Mouse (Mus musculus) limb, embryonic 11.5 days (tissue): ENCODE measurements around the gene Tcta. TPM values are rescaled to one million over a fixed set of nuclear protein-coding genes. Genes with fewer than 3 reads are reported as not detected.
A peak's percentile ranks its signal among the peaks of the same experiment; 100 is the strongest.

Experiments used
- ATAC-seq: fragments of 200-750 bp; cut with Nextera tagmentation; 2 replicates; pipeline ENCODE4 v1.8.0; 2017; ENCODE audit warnings: low read depth; ENCODE audit not compliant: insufficient number of reproducible peaks, low FRiP score, low TSS enrichment
- DNase-seq: peaks from one replicate; pipeline ENCODE4 v3.0.0-alpha.2; 2015; ENCODE audit warnings: low spot score
- H3K27ac ChIP-seq: fragments of 300-500 bp; sonication (generic); replicated peaks from 2 replicates; pipeline ENCODE4 v1.5.1; 2014; ENCODE audit warnings: low read depth, mild to moderate bottlenecking, low read length
- H3K27me3 ChIP-seq: fragments of 300-500 bp; sonication (generic); 2 replicates; pipeline ENCODE4 v1.6.1; 2014; ENCODE audit warnings: mild to moderate bottlenecking, low read length, mixed read lengths; ENCODE audit not compliant: control insufficient read depth, insufficient read depth
- H3K36me3 ChIP-seq: fragments of 300-500 bp; sonication (generic); 2 replicates; pipeline ENCODE4 v1.6.1; 2014; ENCODE audit warnings: mild to moderate bottlenecking, low read length, moderate library complexity, mixed read lengths; ENCODE audit not compliant: control insufficient read depth, insufficient read depth
- H3K4me1 ChIP-seq: fragments of 300-500 bp; sonication (generic); 2 replicates; pipeline ENCODE4 v1.6.1; 2014; ENCODE audit warnings: low read length, mixed read lengths; ENCODE audit not compliant: control insufficient read depth, insufficient read depth
- H3K4me2 ChIP-seq: fragments of 300-500 bp; sonication (generic); 2 replicates; pipeline ENCODE4 v1.6.1; 2014; ENCODE audit warnings: low read depth, mild to moderate bottlenecking, moderate library complexity; ENCODE audit not compliant: severe bottlenecking
- H3K4me3 ChIP-seq: fragments of 300-500 bp; sonication (generic); 2 replicates; pipeline ENCODE4 v1.5.1; 2014; ENCODE audit warnings: low read depth, low read length
- H3K9ac ChIP-seq: fragments of 300-500 bp; sonication (generic); 2 replicates; pipeline ENCODE4 v1.6.1; 2014; ENCODE audit warnings: mild to moderate bottlenecking, low read length
- H3K9me3 ChIP-seq: fragments of 300-500 bp; sonication (generic); 2 replicates; pipeline ENCODE4 v1.6.1; 2016; ENCODE audit warnings: low read length; ENCODE audit not compliant: control insufficient read depth
- WGBS: fragments of 180-500 bp; shearing (Covaris S2); extraction: QIAGEN DNeasy Blood & Tissue Kit; methylation state at CpG from one replicate; pipeline ENCODE4 v1.1.7; 2014; 5-methylcytosine and 5-hydroxymethylcytosine counted together
- polyA plus RNA-seq: library from polyadenylated mRNA; unstranded; fragments of >200 nt; fragmentation: Nextera tagmentation; extraction: Ambion mirVana; gene quantifications from 2 replicates; pipeline ENCODE4 v1.2.1, GENCODE M21; 2014

Tcta gene
- polyA plus RNA-seq, 1 experiment from 2014 or later, result 15.8 TPM

DNA sequence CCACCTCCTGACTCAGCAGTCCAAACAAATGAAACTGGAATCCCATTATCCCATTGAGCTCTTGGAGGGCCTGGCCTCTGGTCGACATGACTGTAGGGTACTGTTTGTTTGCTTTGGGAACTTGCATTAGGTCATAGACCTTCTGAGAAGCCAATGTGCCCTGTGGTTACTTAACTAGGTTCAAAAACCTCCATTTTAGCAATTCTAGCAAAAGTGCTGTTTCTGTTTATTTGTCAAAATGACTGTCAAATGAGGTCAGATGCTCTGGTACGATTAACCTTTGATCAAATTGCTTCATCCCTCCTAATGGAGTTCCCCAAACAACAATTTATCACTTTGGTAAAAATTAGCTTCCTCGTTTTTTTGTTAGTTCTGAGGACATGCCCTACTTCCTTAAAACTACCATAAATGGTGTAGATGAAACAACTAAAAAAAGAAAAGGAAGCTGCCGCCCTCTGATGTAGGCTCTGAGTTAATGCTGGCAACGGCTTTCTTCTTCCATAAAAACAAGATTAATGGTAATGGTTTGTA is 36.4 kb upstream of the Tcta start:
- no peak for DNase-seq
- Histone ChIP-seq H3K27ac (no peak overlapping the region), H3K27me3 (no peaks in the 10 kb centered on the region), H3K9ac (no peak overlapping the region), H3K9me3 (no peaks in the 10 kb centered on the region), H3K4me3 (no peak overlapping the region), H3K36me3 (no peaks in the 10 kb centered on the region), H3K4me1 (no peaks in the 10 kb centered on the region), H3K4me2 (no peak overlapping the region)
- WGBS, result 36% methylated on average over 5 of the region's 5 CpGs
- no peak for ATAC-seq

DNA sequence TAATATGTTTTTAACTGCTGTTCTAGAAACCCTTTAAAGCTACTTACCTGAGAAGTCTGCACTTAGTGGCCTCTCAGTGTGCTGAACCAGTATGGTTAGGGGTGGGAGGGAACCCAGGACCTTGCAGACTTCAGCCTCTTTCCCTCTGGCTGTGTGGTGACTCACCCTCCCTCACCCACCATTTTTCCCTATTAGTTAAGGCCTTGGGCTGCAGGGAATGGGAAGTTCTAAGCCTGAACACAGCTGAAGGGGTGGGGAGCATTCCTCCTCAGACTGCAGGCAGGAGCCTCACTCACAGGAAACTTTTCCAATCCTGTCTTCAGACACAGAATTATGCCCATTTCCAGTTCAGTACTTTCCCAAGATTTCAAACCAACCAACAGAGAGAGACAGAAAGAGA is 35.8 kb upstream of the Tcta start:
- no peak overlapping the region for H3K9ac ChIP-seq
- no peak overlapping the region for H3K27ac ChIP-seq
- no peaks in the 10 kb centered on the region for H3K4me1 ChIP-seq
- H3K4me3 ChIP-seq, result no peak overlapping the region
- no peaks in the 10 kb centered on the region for H3K9me3 ChIP-seq
- ATAC-seq (no peak), DNase-seq (no peak)
- H3K4me2 ChIP-seq, result no peak overlapping the region
- no peaks in the 10 kb centered on the region for H3K27me3 ChIP-seq
- H3K36me3 ChIP-seq, result no peaks in the 10 kb centered on the region

DNA sequence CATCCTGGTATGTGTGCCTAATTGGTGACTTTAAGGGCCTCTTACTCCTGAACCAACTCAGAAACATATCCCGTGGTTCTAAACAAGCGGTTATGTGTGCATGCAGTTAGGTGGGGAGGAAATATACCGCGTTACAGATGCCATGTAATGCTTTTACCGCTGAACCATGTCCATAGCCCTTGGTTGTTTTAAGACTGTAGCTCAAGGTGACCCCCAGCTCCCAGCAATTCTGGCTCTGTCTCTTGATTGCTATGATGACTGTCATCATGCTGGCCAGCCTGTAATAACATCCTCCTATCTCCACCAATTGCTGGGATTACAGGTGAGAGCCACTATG is 35.1 kb upstream of the Tcta start:
- no peaks in the 10 kb centered on the region for H3K27me3 ChIP-seq
- no peaks in the 10 kb centered on the region for H3K4me1 ChIP-seq
- H3K27ac ChIP-seq, result no peak overlapping the region
- WGBS, result 92% methylated on average over 5 of the region's 5 CpGs
- no peak overlapping the region for H3K4me3 ChIP-seq
- H3K9me3 ChIP-seq, result no peaks in the 10 kb centered on the region
- H3K9ac ChIP-seq, result no peak overlapping the region
- no peaks in the 10 kb centered on the region; the same call in 1 of the 2 replicates for H3K36me3 ChIP-seq
- no peak for ATAC-seq
- H3K4me2 ChIP-seq, result no peak overlapping the region
- no peak for DNase-seq

DNA sequence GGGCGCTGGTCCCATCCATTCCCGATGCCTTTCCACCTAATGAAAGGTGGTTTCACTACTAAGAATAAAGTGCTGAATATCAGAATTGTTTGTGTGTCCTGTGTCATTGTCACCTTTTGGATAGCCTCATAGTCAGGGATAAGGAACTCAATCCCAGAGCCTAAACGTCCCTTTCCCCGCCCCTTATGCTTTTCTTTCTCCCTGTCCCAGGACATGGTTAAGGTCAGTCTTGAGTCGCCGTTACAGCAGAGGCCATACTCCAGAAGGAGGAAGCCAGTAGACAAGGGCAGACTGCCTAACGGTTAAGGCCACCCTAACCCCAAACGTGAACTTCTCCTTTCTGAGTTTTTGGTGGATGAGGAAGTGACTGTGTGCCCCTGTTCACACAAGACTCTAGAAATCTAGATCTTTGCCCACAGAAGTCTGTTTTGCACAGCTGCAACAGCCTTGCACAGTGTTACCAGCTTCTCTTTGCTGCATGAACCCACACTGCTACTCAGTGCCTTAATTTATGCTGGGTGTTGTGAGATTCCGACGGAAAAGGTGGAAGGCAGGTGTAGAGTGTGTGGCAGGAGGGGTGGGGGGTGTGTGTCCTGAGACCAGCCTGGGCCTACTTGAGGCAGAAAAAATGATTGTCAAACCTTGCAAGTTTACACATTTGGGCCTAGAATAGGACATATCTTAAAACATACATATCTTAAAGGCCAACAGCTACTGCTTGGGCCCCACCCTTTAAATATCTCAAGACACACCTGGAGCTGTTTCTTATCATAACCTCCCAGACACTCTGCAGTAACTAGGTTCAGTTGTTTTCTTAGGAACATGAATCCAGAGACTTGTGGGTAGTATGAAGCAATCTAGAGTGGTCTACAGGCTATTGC is 34.5 kb upstream of the Tcta start:
- Histone ChIP-seq H3K9ac (peak overlapping the region; percentile 95), H3K27me3 (no peaks in the 10 kb centered on the region), H3K27ac (no peak overlapping the region), H3K4me3 (peak overlapping the region; percentile 74), H3K9me3 (no peaks in the 10 kb centered on the region), H3K4me1 (no peaks in the 10 kb centered on the region), H3K36me3 (no peaks in the 10 kb centered on the region; the same call in 1 of the 2 replicates), H3K4me2 (peak overlapping the region; percentile 74)
- no peak for ATAC-seq
- 66% methylated on average over 10 of the region's 10 CpGs for WGBS
- DNase-seq, result no peak

DNA sequence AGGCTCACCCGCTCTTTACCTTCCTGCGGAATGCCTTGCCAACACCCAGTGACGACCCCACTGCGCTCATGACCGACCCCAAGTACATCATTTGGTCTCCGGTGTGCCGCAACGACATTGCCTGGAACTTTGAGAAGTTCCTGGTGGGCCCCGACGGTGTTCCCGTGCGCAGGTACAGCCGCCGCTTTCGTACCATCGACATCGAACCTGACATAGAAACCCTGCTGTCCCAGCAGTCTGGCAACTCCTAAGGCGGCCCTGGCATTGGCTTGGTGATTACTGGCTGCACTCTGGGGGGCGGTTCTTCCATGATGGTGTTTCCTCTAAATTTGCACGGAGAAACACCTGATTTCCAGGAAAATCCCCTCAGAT is 33.9 kb upstream of the Tcta start:
- Histone ChIP-seq H3K4me1 (no peaks in the 10 kb centered on the region), H3K27me3 (no peaks in the 10 kb centered on the region), H3K9ac (peak overlapping the region; percentile 95), H3K9me3 (no peaks in the 10 kb centered on the region), H3K4me3 (peak overlapping the region; percentile 74), H3K27ac (peak overlapping the region; percentile 93), H3K4me2 (peak overlapping the region; percentile 74), H3K36me3 (peaks cover 6% of the 10 kb centered on the region)
- DNase-seq (peak; percentile 41), ATAC-seq (no peak)
- WGBS, result 10% methylated on average over 20 of the region's 20 CpGs

DNA sequence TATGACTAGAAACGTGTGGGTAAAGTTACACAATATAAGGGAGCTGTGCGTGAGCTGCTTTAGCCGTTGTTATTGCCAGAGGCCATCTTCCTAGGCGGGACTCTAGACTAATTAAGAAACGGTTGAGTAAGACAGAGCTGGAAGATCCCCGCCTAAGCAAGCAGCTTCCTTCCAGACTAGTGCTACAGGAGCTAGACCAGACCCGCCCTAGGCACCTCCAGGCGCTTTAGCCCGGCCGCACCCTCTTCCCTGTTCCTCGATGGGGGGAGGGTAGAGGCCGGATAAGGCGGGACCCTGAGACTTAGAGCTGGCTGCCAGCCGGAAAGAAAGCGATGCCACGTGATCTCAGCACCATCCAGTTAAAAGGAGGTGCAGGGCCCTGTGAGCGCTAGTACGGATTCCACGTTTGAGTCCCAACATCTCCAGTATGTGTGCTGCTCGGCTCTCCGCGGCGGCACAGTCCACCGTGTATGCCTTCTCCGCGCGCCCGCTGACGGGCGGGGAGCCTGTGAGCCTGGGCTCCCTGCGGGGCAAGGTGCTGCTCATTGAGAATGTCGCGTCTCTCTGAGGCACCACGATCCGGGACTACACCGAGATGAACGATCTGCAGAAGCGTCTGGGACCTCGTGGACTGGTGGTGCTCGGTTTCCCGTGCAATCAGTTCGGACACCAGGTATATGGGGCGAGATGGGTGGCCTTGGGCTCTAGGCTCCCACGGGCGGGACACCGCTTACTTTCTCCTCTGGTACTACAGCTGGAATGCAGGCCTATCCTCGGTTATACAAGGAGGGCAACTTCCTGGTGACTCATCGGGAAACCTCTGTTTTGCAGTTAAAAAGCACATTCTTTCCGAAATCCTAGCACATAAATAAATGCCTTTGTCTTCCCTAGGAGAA is 33.2 kb upstream of the Tcta start, which contains the start of gene Gpx1:
Gene Gpx1, plus strand, starts transcription at position 18 of the 896 bp plus-strand sequence.
- H3K4me1 ChIP-seq, result no peaks in the 10 kb centered on the region
- H3K27me3 ChIP-seq, result no peaks in the 10 kb centered on the region
- H3K9ac ChIP-seq, result peak within 1 kb of the TSS; percentile 95
- DNase-seq (peak; percentile 93), ATAC-seq (peak; percentile 94)
- H3K27ac ChIP-seq, result peak within 1 kb of the TSS; percentile 93
- peak within 1 kb of the TSS; percentile 74 for H3K4me2 ChIP-seq
- H3K9me3 ChIP-seq, result no peaks in the 10 kb centered on the region
- peaks cover 8% of the 10 kb centered on the region for H3K36me3 ChIP-seq
- under 1% methylated on average over 49 of the region's 49 CpGs for WGBS
- peak within 1 kb of the TSS; percentile 74 for H3K4me3 ChIP-seq

DNA sequence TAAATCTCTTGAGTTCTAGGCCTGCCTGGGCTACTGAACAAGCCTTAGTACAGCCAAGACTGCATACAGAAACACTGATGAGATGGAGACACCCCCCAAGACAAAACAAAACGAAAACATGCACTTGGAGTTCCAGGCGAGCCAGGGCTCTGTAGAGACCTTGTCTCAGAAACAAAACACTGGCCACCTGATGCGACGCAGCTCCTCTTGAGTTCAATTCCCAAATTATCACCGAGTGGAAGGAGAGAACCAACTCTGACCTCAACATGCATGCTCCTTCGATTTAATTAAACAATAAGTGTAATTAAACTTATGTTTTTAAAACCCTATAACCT is 32.6 kb upstream of the Tcta start:
- H3K4me3 ChIP-seq, result peak overlapping the region; percentile 74; the same call in 1 of the 2 replicates
- peak; percentile 45 for DNase-seq
- 29% methylated on average over 6 of the region's 6 CpGs for WGBS
- peak overlapping the region; percentile 95; the same call in 1 of the 2 replicates for H3K9ac ChIP-seq
- peak overlapping the region; percentile 74 for H3K4me2 ChIP-seq
- peaks cover 8% of the 10 kb centered on the region for H3K36me3 ChIP-seq
- H3K9me3 ChIP-seq, result no peaks in the 10 kb centered on the region
- ATAC-seq, result no peak
- H3K4me1 ChIP-seq, result no peaks in the 10 kb centered on the region
- H3K27me3 ChIP-seq, result no peaks in the 10 kb centered on the region
- H3K27ac ChIP-seq, result peak overlapping the region; percentile 93

DNA sequence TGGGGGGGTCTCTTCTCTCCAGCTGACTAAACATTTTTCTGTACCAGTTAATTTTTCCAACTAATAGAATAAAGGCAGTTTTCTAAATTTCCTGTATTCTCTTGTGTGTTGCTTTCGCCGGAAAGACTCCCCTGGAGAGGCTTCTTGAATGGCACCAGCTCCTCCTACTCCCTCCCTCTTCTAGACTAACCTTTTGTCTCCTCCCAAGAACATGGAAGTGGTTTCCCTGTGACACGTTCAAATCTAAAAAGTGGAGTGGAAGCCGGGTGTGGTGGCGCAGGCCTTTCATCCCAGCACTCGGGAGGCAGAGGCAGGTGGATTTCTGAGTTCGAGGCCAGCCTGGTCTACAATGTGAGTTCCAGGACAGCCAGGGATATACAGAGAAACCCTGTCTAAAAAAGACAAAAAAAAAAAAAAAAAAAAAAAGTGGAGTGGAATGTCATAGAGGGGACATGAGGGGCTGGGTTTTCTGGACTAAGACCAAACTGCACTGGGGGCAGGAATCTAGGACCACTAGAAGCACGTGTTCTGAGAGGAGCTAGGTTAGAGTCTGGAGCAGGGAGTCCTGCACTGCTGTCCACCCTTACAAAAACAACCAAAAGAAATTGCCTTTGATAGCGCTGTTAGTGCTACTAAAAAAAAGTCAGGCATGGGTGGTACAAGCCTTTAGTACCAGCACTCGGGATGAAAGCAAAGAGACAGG is 32.0 kb upstream of the Tcta start:
- Histone ChIP-seq H3K4me1 (no peaks in the 10 kb centered on the region), H3K4me3 (no peak overlapping the region), H3K36me3 (peaks cover 8% of the 10 kb centered on the region), H3K9me3 (no peaks in the 10 kb centered on the region), H3K4me2 (0 out of 2 replicates have a peak overlapping the region, but pooled peaks have one; percentile 74), H3K9ac (no peak overlapping the region), H3K27me3 (no peaks in the 10 kb centered on the region), H3K27ac (peak overlapping the region; percentile 93)
- DNase-seq (no peak), ATAC-seq (no peak)
- WGBS, result 77% methylated on average over 10 of the region's 10 CpGs
